Mouse (Mus musculus): ENCODE data around the gene Miga2. TPM values are rescaled to one million over a fixed set of nuclear protein-coding genes. Genes with fewer than 3 reads are reported as not detected.

The Miga2 gene
- 3.4 and 6.9 TPM in 2 replicates for polyA plus RNA-seq (2012; ENCODE audit: insufficient read depth, insufficient read length, missing spikeins)

GRCm38 (mm10) chr2:30363773-30364650 lies at the start of gene Miga2:
Gene Miga2 (plus strand): TSS chr2:30364233.
- no peak for TF ChIP-seq POLR2A (IDR thresholded peaks at IDR 0.05; ENCODE audit: borderline replicate concordance, low read depth, low read length)
- TF ChIP-seq CTCF (IDR thresholded peaks at IDR 0.05; ENCODE audit: low read depth, low read length) = no peak
- Histone ChIP-seq H3K4me1 (ENCODE audit: control insufficient read depth, insufficient read depth, low read length) (peaks cover 11% of the 10 kb centered on the region), H3K27ac (ENCODE audit: insufficient read depth, low read depth, low read length) (no peak within 1 kb of the TSS), H3K4me3 (ENCODE audit: insufficient read depth, low read length) (peak within 1 kb of the TSS; percentile 71)

DNA sequence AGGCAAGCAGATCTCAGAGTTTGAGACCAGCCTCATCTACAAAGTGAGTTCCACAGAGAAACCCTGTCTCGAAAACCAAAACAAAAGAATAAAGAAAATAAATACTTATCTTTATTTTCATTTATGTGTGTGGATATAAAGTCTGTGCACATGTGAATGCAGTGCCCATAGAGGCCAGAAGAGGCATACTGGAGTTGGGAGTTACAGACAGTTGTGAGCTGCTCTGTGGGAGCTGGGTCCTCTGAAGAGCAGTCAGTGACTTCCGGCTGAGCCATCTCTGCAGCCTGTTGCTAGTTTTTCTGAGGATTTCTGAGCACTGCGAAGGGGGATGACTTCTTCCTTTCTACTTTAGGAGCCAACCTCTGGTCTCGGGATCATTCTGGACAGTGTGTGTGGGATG lies 47.9 kb upstream of the Miga2 start:
- no peak overlapping the region for H3K4me3 ChIP-seq (ENCODE audit: insufficient read depth, low read length)
- no peaks in the 10 kb centered on the region for H3K4me1 ChIP-seq (ENCODE audit: control insufficient read depth, insufficient read depth, low read length)
- TF ChIP-seq POLR2A (IDR thresholded peaks at IDR 0.05; ENCODE audit: borderline replicate concordance, low read depth, low read length) = no peak
- no peak for TF ChIP-seq CTCF (IDR thresholded peaks at IDR 0.05; ENCODE audit: low read depth, low read length)
- no peak overlapping the region for H3K27ac ChIP-seq (ENCODE audit: insufficient read depth, low read depth, low read length)

- no peak for TF ChIP-seq CTCF (IDR thresholded peaks at IDR 0.05; ENCODE audit: low read depth, low read length)
- no peak for TF ChIP-seq POLR2A (IDR thresholded peaks at IDR 0.05; ENCODE audit: borderline replicate concordance, low read depth, low read length)
- Histone ChIP-seq H3K4me1 (ENCODE audit: control insufficient read depth, insufficient read depth, low read length) (no peaks in the 10 kb centered on the region), H3K4me3 (ENCODE audit: insufficient read depth, low read length) (no peak overlapping the region), H3K27ac (ENCODE audit: insufficient read depth, low read depth, low read length) (no peak overlapping the region)
Observed at GRCm38 (mm10) chr2:30316955-30317354, 47.1 kb upstream of the Miga2 start.

GRCm38 (mm10) chr2:30319260-30319659 lies 44.8 kb upstream of the Miga2 start:
- no peak overlapping the region for H3K27ac ChIP-seq (ENCODE audit: insufficient read depth, low read depth, low read length)
- TF ChIP-seq POLR2A (IDR thresholded peaks at IDR 0.05; ENCODE audit: borderline replicate concordance, low read depth, low read length) = no peak
- TF ChIP-seq CTCF (IDR thresholded peaks at IDR 0.05; ENCODE audit: low read depth, low read length) = no peak
- H3K4me1 ChIP-seq (ENCODE audit: control insufficient read depth, insufficient read depth, low read length) = no peaks in the 10 kb centered on the region
- H3K4me3 ChIP-seq (ENCODE audit: insufficient read depth, low read length) = no peak overlapping the region

DNA sequence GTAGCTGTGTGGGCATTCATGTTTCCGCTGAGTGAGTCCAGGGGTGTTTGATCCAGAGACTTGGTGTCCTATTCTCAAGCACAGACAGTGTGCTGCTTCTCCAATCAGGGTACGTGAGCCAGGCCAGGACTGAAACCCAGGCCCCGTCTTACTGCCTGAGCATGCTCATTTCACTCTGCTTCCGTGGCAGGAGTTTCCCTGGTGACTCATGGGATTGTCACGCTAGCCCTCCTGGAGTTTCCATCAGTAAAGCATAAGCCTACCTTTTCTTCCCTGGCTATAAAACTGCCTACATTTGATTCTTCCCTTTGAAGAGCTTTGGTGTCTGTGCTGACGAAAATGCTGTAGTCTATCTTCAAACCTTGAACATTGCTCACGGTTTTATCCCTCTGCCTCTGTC lies 40.9 kb upstream of the Miga2 start:
- TF ChIP-seq CTCF (IDR thresholded peaks at IDR 0.05; ENCODE audit: low read depth, low read length) (no peak), POLR2A (IDR thresholded peaks at IDR 0.05; ENCODE audit: borderline replicate concordance, low read depth, low read length) (no peak)
- Histone ChIP-seq H3K4me1 (ENCODE audit: control insufficient read depth, insufficient read depth, low read length) (no peaks in the 10 kb centered on the region), H3K4me3 (ENCODE audit: insufficient read depth, low read length) (no peak overlapping the region), H3K27ac (ENCODE audit: insufficient read depth, low read depth, low read length) (no peak overlapping the region)

GRCm38 (mm10) chr2:30325296-30325695 lies 38.7 kb upstream of the Miga2 start:
- Histone ChIP-seq H3K4me3 (ENCODE audit: insufficient read depth, low read length) (no peak overlapping the region), H3K4me1 (ENCODE audit: control insufficient read depth, insufficient read depth, low read length) (no peaks in the 10 kb centered on the region), H3K27ac (ENCODE audit: insufficient read depth, low read depth, low read length) (no peak overlapping the region)
- no peak for TF ChIP-seq POLR2A (IDR thresholded peaks at IDR 0.05; ENCODE audit: borderline replicate concordance, low read depth, low read length)
- no peak for TF ChIP-seq CTCF (IDR thresholded peaks at IDR 0.05; ENCODE audit: low read depth, low read length)

DNA sequence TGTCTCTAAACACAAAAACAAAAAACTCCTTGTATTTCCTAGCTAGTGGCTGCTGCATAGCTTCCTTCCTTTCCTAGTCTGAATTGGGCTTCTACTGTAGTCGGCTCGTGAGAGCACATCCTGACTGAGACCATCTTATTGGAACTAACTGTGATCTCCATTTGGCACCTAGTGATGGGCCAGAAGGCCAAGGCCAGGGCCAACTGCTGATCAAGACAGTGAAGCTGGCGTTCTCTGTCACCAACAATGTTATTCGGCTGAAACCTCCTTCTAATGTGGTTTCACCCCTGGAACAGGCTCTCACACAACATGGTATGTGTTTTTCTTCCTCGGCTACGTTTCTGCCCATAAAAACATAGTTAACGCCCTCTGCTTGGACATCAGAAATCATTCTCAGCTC lies 36.8 kb upstream of the Miga2 start:
- TF ChIP-seq POLR2A (IDR thresholded peaks at IDR 0.05; ENCODE audit: borderline replicate concordance, low read depth, low read length) = no peak
- no peak for TF ChIP-seq CTCF (IDR thresholded peaks at IDR 0.05; ENCODE audit: low read depth, low read length)
- H3K4me1 ChIP-seq (ENCODE audit: control insufficient read depth, insufficient read depth, low read length) = no peaks in the 10 kb centered on the region
- H3K27ac ChIP-seq (ENCODE audit: insufficient read depth, low read depth, low read length) = no peak overlapping the region
- H3K4me3 ChIP-seq (ENCODE audit: insufficient read depth, low read length) = no peak overlapping the region

- Histone ChIP-seq H3K4me3 (ENCODE audit: insufficient read depth, low read length) (no peak overlapping the region), H3K27ac (ENCODE audit: insufficient read depth, low read depth, low read length) (no peak overlapping the region), H3K4me1 (ENCODE audit: control insufficient read depth, insufficient read depth, low read length) (no peaks in the 10 kb centered on the region)
- TF ChIP-seq CTCF (IDR thresholded peaks at IDR 0.05; ENCODE audit: low read depth, low read length) (no peak), POLR2A (IDR thresholded peaks at IDR 0.05; ENCODE audit: borderline replicate concordance, low read depth, low read length) (no peak)
Observed at GRCm38 (mm10) chr2:30328791-30329190, 35.2 kb upstream of the Miga2 start.

GRCm38 (mm10) chr2:30335324-30335723 lies 28.7 kb upstream of the Miga2 start:
- no peak overlapping the region for H3K27ac ChIP-seq (ENCODE audit: insufficient read depth, low read depth, low read length)
- no peaks in the 10 kb centered on the region for H3K4me1 ChIP-seq (ENCODE audit: control insufficient read depth, insufficient read depth, low read length)
- no peak overlapping the region for H3K4me3 ChIP-seq (ENCODE audit: insufficient read depth, low read length)
- TF ChIP-seq CTCF (IDR thresholded peaks at IDR 0.05; ENCODE audit: low read depth, low read length) (no peak), POLR2A (IDR thresholded peaks at IDR 0.05; ENCODE audit: borderline replicate concordance, low read depth, low read length) (no peak)

- TF ChIP-seq POLR2A (IDR thresholded peaks at IDR 0.05; ENCODE audit: borderline replicate concordance, low read depth, low read length) (no peak), CTCF (IDR thresholded peaks at IDR 0.05; ENCODE audit: low read depth, low read length) (no peak)
Observed at GRCm38 (mm10) chr2:30336174-30336915, 27.7 kb upstream of the Miga2 start.

More at GRCm38 (mm10) chr2:30336174-30336915, 27.7 kb upstream of the Miga2 start:
- H3K4me1 ChIP-seq (ENCODE audit: control insufficient read depth, insufficient read depth, low read length) = no peaks in the 10 kb centered on the region
- no peak overlapping the region for H3K4me3 ChIP-seq (ENCODE audit: insufficient read depth, low read length)
- H3K27ac ChIP-seq (ENCODE audit: insufficient read depth, low read depth, low read length) = no peak overlapping the region
